Mouse (Mus musculus) heart, postnatal 0 days (tissue): ENCODE data around the gene Wnt9b.

Source experiments
- CTCF ChIP-seq: IDR thresholded peaks from 2 replicates; pipeline ENCODE4 v1.5.1; 2016; ENCODE audit warnings: antibody characterized with exemption, control low read depth, low read depth
- EP300 ChIP-seq: IDR thresholded peaks from 2 replicates; pipeline ENCODE4 v1.6.1; 2016; ENCODE audit warnings: antibody characterized with exemption, low read depth

DNA sequence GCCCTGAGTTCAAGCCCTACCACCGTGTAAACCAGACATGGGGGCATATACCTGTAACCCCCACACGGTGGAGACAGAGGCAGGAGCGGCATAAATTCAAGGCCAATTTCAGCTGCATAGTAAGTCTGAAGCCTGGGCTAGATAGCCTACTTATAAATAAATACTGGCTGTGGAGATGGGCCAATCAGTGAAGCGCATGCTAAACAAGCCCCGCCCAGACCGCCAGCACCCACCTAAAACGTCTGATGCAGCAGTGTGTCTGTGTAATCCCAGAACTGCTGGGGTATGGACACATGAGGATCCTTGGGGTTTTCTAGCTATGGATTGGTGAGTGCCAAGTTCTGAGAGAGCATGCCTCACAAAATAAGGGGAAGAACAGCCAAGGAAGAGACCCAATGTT is 10.5 kb upstream of the Wnt9b start:
- TF ChIP-seq CTCF (no peak), EP300 (no peak)
